Mouse (Mus musculus): ENCODE data around the gene Rbm3. TPM values are rescaled to one million over a fixed set of nuclear protein-coding genes. Genes with fewer than 3 reads are reported as not detected.
"Not testable (repeated sequence)": the region's sequence is repeated elsewhere in the genome, so short reads cannot be mapped to it uniquely, and the experiment has no call there.

Rbm3 gene
- polyA plus RNA-seq, 1 experiment from 2014 or later: 339 TPM

DNA sequence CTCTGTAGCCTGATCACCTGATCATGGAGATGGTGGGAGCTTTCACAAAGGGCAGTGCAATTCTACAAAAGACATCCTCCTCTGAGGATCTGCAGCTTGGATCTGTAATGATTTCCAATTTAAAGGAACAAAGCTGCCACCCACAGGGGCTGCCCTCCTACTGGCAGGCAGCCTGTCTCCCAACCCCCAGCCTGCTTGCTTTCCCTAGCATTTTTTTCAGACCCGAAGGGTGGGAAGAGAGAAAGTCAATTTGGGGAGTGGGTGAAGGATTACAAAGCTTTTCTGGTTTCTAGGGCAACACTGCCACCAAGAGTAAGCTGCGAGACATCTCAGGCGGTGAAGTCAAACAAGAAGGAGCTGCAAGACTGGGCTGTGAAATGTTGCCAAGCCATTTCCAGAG, 44.7 kb downstream of the Rbm3 start:
- no peaks in the 10 kb centered on the region; the same call in 1 of the 2 replicates for H3K4me1 ChIP-seq (ENCODE audit: control insufficient read depth, insufficient read depth, low read length)
- no peaks in the 10 kb centered on the region for H3K27me3 ChIP-seq (ENCODE audit: control insufficient read depth, insufficient read depth, low read length)
- no peak overlapping the region for H3K4me3 ChIP-seq (ENCODE audit: low read length)
- H3K9ac ChIP-seq (ENCODE audit: low read length): no peak overlapping the region
- H3K9me3 ChIP-seq (replicated peaks; ENCODE audit: control insufficient read depth, low read length): no peaks in the 10 kb centered on the region
- WGBS: 25% methylated on average over 3 of the region's 3 CpGs
- no peak overlapping the region for H3K4me2 ChIP-seq (ENCODE audit: low read depth, low read length)
- H3K36me3 ChIP-seq (ENCODE audit: control insufficient read depth, insufficient read depth): no peaks in the 10 kb centered on the region
- no peak overlapping the region for H3K27ac ChIP-seq (ENCODE audit: low read length)
- no peak for ATAC-seq (replicated peaks; ENCODE audit: extremely low read depth, insufficient read depth, low FRiP score)

DNA sequence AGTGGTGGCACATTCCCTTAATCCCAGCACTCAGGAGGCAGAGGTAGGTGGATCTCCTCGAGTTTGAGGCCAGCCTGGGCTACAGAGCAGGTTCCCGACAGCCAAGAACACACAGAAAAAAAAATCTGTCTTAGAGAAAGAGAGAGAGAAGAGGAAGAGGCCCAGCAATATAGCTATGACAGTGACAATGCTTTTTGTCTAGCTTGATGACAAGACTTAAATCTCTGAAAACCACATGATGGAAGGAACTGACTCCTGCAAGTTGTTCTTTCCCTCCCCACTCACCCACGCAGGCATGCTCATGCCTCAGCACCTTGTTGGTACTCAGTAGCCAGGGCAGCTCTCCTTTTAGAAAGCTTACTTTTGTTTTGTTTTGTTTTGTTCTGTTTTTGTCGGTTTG, 46.2 kb downstream of the Rbm3 start:
- Histone ChIP-seq H3K27ac (ENCODE audit: low read length) (no peak overlapping the region), H3K4me3 (ENCODE audit: low read length) (no peak overlapping the region), H3K36me3 (ENCODE audit: control insufficient read depth, insufficient read depth) (no peaks in the 10 kb centered on the region), H3K9me3 (replicated peaks; ENCODE audit: control insufficient read depth, low read length) (no peaks in the 10 kb centered on the region), H3K9ac (ENCODE audit: low read length) (no peak overlapping the region), H3K4me1 (ENCODE audit: control insufficient read depth, insufficient read depth, low read length) (no peaks in the 10 kb centered on the region; the same call in 1 of the 2 replicates), H3K27me3 (ENCODE audit: control insufficient read depth, insufficient read depth, low read length) (no peaks in the 10 kb centered on the region), H3K4me2 (ENCODE audit: low read depth, low read length) (no peak overlapping the region)
- WGBS: 49% methylated on average over 4 of the region's 4 CpGs
- no peak for ATAC-seq (replicated peaks; ENCODE audit: extremely low read depth, insufficient read depth, low FRiP score)

DNA sequence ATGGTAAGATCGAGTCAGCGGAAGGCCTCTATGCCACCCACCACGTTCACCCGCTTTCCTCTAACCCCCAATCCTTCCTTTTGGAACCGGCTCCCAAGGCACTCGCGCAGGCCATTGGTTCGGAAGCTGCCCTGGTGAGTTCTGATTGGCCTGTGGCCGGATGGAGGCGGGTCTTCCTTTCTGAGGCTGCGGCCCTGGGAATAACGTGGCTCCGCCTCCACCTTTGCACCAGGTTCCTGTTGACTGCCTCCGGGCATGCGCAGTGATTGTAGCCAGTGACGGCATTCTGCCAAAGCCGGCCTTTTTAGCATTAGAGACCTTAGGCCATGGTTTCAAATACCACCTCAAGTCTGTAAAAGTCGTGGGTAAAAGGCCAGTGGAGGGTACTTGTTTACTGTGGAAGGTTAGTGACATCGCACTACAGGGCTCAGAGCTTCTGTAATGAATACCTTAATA, 48.9 kb downstream of the Rbm3 start:
- Histone ChIP-seq H3K9ac (ENCODE audit: low read length) (peak overlapping the region; percentile 57; the same call in 1 of the 2 replicates), H3K4me3 (ENCODE audit: low read length) (peak overlapping the region; percentile 47), H3K4me1 (ENCODE audit: control insufficient read depth, insufficient read depth, low read length) (no peaks in the 10 kb centered on the region; the same call in 1 of the 2 replicates), H3K9me3 (replicated peaks; ENCODE audit: control insufficient read depth, low read length) (no peaks in the 10 kb centered on the region), H3K27ac (ENCODE audit: low read length) (peak overlapping the region; percentile 58; the same call in 1 of the 2 replicates), H3K27me3 (ENCODE audit: control insufficient read depth, insufficient read depth, low read length) (no peaks in the 10 kb centered on the region), H3K36me3 (ENCODE audit: control insufficient read depth, insufficient read depth) (no peaks in the 10 kb centered on the region), H3K4me2 (ENCODE audit: low read depth, low read length) (peak overlapping the region; percentile 62)
- WGBS: 13% methylated on average over 19 of the region's 19 CpGs
- peak; percentile 98 for ATAC-seq (replicated peaks; ENCODE audit: extremely low read depth, insufficient read depth, low FRiP score)

DNA sequence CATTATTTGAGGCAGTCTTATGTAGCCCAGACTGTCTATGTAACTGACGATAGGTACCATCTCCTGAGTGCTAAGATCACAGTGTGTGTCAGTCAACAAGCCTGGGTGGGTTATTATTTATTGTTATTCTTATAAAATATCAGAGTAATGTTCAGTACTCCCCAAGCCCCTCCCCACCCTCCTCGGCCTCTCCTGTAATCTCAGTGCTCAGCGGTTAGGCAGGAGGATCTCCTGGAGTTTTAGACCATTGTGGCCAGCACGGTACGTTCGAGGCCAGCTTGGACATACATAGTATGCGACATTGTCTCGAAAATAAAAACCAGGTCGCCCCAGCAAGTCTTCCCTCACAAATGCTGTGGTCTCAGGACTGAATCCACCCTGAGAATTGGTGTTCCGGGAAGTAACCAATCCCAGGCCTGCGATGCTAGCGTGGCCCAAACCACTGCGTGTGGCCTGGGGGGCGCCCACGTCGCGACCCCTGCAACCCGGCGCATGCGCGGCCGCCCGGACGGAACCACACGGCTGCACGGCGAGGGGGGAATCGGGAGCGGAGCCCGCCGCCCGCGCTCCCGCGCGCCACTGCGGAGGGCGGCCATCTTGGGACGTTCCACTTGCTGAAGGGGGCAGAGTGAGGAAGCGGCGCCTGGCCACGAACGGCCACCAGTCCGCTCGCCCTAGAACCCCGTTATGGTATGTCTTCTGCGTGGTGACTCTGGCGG, 49.5 kb downstream of the Rbm3 start:
- 0 out of 2 replicates have a peak overlapping the region, but pooled peaks have one; percentile 3 for H3K9ac ChIP-seq (ENCODE audit: low read length)
- WGBS: 19% methylated on average over 8 of the region's 48 CpGs

DNA sequence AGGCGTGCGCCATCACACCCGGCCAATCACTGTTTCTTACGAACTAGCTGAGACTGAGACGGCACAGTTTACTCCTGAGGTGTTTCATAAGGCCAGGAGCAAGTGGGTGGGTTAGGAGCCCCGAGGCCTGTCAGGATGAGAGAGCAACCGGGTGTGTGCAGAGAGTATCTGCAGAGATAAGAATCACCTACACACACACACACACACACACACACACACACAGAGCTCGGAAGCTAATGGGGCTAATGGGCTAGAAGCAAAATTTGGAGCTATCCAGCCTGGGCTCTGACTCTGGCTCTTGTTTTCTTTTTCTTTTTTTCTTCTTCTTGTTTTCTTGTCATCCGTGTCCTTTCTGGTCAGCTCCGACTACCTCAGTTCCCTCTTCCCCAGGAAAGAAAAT, 50.1 kb downstream of the Rbm3 start:
- no peak overlapping the region for H3K9ac ChIP-seq (ENCODE audit: low read length)
- 76% methylated on average over 9 of the region's 10 CpGs for WGBS

More for the DNA sequence above, 49.5 kb downstream of the Rbm3 start:
- Histone ChIP-seq H3K4me3 (ENCODE audit: low read length) (peak overlapping the region; percentile 45), H3K4me2 (ENCODE audit: low read depth, low read length) (peak overlapping the region; percentile 57)
- H3K4me1 ChIP-seq (ENCODE audit: control insufficient read depth, insufficient read depth, low read length); H3K36me3 ChIP-seq (ENCODE audit: control insufficient read depth, insufficient read depth); H3K27me3 ChIP-seq (ENCODE audit: control insufficient read depth, insufficient read depth, low read length); H3K9me3 ChIP-seq (replicated peaks; ENCODE audit: control insufficient read depth, low read length); H3K27ac ChIP-seq (ENCODE audit: low read length): not testable (repeated sequence)
- ATAC-seq (replicated peaks; ENCODE audit: extremely low read depth, insufficient read depth, low FRiP score): peak; percentile 93

DNA sequence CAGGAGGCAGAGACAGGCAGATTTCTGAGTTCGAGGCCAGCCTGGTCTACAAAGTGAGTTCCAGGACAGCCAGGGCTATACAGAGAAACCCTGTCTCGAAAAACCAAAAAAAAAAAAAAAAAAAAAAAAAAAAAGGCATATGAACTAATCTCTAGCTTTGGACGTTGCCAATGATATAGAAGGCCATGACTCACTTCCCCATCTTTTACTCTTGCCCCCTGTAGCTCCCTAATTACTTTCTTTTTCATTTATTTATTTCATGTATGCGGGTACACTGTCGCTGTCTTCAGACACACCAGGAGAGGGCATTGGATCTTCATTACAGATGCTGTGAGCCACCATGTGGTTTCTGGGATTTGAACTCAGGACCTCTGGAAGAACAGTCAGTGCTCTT, 54.7 kb downstream of the Rbm3 start:
- H3K4me2 ChIP-seq (ENCODE audit: low read depth, low read length); H3K4me3 ChIP-seq (ENCODE audit: low read length); H3K27ac ChIP-seq (ENCODE audit: low read length); H3K9me3 ChIP-seq (replicated peaks; ENCODE audit: control insufficient read depth, low read length); H3K4me1 ChIP-seq (ENCODE audit: control insufficient read depth, insufficient read depth, low read length); H3K36me3 ChIP-seq (ENCODE audit: control insufficient read depth, insufficient read depth); H3K27me3 ChIP-seq (ENCODE audit: control insufficient read depth, insufficient read depth, low read length); H3K9ac ChIP-seq (ENCODE audit: low read length); ATAC-seq (replicated peaks; ENCODE audit: extremely low read depth, insufficient read depth, low FRiP score): not testable (repeated sequence)
- WGBS: 72% methylated on average over 4 of the region's 5 CpGs

More for the DNA sequence above, 50.1 kb downstream of the Rbm3 start:
- H3K4me2 ChIP-seq (ENCODE audit: low read depth, low read length): peak overlapping the region; percentile 57
- ATAC-seq (replicated peaks; ENCODE audit: extremely low read depth, insufficient read depth, low FRiP score): no peak
- no peaks in the 10 kb centered on the region for H3K4me1 ChIP-seq (ENCODE audit: control insufficient read depth, insufficient read depth, low read length)
- H3K36me3 ChIP-seq (ENCODE audit: control insufficient read depth, insufficient read depth): no peaks in the 10 kb centered on the region
- no peaks in the 10 kb centered on the region for H3K27me3 ChIP-seq (ENCODE audit: control insufficient read depth, insufficient read depth, low read length)
- no peak overlapping the region for H3K27ac ChIP-seq (ENCODE audit: low read length)
- H3K9me3 ChIP-seq (replicated peaks; ENCODE audit: control insufficient read depth, low read length): no peaks in the 10 kb centered on the region
- H3K4me3 ChIP-seq (ENCODE audit: low read length): peak overlapping the region; percentile 45

DNA sequence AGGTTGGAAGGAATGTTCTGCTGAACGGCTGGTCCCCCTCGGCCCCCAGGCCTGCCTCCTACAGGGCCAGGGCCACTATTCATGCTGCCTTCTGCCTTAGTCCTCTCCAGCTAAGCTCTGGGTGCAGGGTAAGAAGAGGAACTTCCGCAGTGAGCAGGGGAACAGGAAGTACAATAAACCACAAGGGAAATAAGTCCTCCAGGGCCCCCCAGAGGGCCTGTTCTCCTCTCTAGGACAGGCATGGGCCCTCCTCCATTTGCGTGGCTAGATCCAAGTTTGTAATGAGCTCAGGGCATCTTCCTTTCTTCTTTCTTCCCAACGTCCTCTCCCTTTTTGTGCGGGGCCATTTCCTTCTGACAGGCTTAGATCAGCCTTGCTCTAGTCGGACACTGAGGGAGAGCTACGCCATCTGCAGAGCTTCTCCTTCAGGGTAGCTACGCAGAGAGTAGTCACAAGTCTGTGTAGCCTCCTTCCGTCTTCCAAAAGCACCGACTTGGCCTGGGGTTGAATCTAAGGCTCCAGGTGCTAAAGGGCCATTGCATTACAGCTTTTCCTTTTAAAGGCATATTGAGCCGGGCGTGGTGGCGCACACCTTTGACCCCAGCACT, 55.2 kb downstream of the Rbm3 start, which contains the start of gene Was:
TSS of gene Was (minus strand) at position 153 of the 608 bp plus-strand sequence.
- Histone ChIP-seq H3K4me2 (ENCODE audit: low read depth, low read length) (no peak within 1 kb of the TSS), H3K9me3 (replicated peaks; ENCODE audit: control insufficient read depth, low read length) (no peaks in the 10 kb centered on the region), H3K27me3 (ENCODE audit: control insufficient read depth, insufficient read depth, low read length) (no peaks in the 10 kb centered on the region), H3K9ac (ENCODE audit: low read length) (no peak within 1 kb of the TSS), H3K27ac (ENCODE audit: low read length) (no peak within 1 kb of the TSS), H3K36me3 (ENCODE audit: control insufficient read depth, insufficient read depth) (no peaks in the 10 kb centered on the region), H3K4me3 (ENCODE audit: low read length) (peak within 1 kb of the TSS; percentile 26), H3K4me1 (ENCODE audit: control insufficient read depth, insufficient read depth, low read length) (no peaks in the 10 kb centered on the region)
- ATAC-seq (replicated peaks; ENCODE audit: extremely low read depth, insufficient read depth, low FRiP score): no peak
- WGBS: 78% methylated on average over 14 of the region's 14 CpGs

DNA sequence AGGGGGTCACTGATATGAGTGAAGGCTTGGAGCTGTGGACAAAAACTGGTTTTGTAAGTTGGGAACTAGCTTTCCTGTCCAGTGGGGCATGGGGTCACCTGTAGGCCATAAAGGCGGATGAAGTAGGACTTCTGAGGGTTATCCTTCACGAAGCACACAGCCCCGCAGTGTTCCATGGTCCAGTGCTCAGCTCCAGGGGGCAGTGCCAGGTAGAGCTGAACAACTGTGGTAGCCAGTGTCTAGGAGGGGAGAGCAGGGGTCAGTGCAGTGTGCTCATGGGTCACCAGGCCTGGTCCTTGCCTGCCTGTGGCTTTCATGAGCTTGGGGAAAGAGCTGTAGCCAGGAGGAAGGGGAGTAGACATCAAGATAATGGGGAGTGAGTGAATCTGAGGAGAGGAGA, 55.9 kb downstream of the Rbm3 start:
- 75% methylated on average over 3 of the region's 3 CpGs for WGBS
- no peak overlapping the region for H3K4me2 ChIP-seq (ENCODE audit: low read depth, low read length)

More for the DNA sequence above, 55.9 kb downstream of the Rbm3 start:
- no peaks in the 10 kb centered on the region for H3K27me3 ChIP-seq (ENCODE audit: control insufficient read depth, insufficient read depth, low read length)
- no peak overlapping the region for H3K27ac ChIP-seq (ENCODE audit: low read length)
- peak overlapping the region; percentile 26 for H3K4me3 ChIP-seq (ENCODE audit: low read length)
- no peaks in the 10 kb centered on the region for H3K4me1 ChIP-seq (ENCODE audit: control insufficient read depth, insufficient read depth, low read length)
- no peak overlapping the region for H3K9ac ChIP-seq (ENCODE audit: low read length)
- no peaks in the 10 kb centered on the region for H3K36me3 ChIP-seq (ENCODE audit: control insufficient read depth, insufficient read depth)
- no peaks in the 10 kb centered on the region for H3K9me3 ChIP-seq (replicated peaks; ENCODE audit: control insufficient read depth, low read length)
- no peak for ATAC-seq (replicated peaks; ENCODE audit: extremely low read depth, insufficient read depth, low FRiP score)

Measured in heart, embryonic 16.5 days (tissue).